Mouse (Mus musculus) ES-Bruce4 (cell line): ENCODE results near the gene Serpinf1. TPM values are rescaled to one million over a fixed set of nuclear protein-coding genes. Genes with fewer than 3 reads are reported as not detected.

ENCODE experiments used
- H3K27ac ChIP-seq: 2 replicates; pipeline ENCODE4 v1.5.1; 2012; ENCODE audit warnings: low read length, inconsistent platforms; ENCODE audit not compliant: insufficient read depth
- H3K27me3 ChIP-seq: 2 replicates; pipeline ENCODE4 v1.6.1; 2012; ENCODE audit warnings: mild to moderate bottlenecking, low read length, inconsistent platforms; ENCODE audit not compliant: control insufficient read depth, poor library complexity, insufficient read depth, severe bottlenecking
- H3K36me3 ChIP-seq: 2 replicates; pipeline ENCODE4 v1.6.1; 2012; ENCODE audit warnings: inconsistent platforms, mild to moderate bottlenecking, low read length, moderate library complexity; ENCODE audit not compliant: control insufficient read depth, poor library complexity, insufficient read depth, severe bottlenecking
- H3K4me1 ChIP-seq: one replicate; pipeline ENCODE4 v1.8.1; 2011; ENCODE audit warnings: low read length; ENCODE audit not compliant: control insufficient read depth, insufficient read depth
- H3K4me3 ChIP-seq: 2 replicates; pipeline ENCODE4 v1.5.1; 2011; ENCODE audit warnings: low read depth, mild to moderate bottlenecking, low read length
- H3K9ac ChIP-seq: 2 replicates; pipeline ENCODE4 v1.6.1; 2012; ENCODE audit warnings: low read depth, mild to moderate bottlenecking, inconsistent platforms; ENCODE audit not compliant: poor library complexity, severe bottlenecking
- H3K9me3 ChIP-seq: replicated peaks from 2 replicates; pipeline ENCODE4 v1.6.1; 2012; ENCODE audit warnings: mild to moderate bottlenecking, low read length, inconsistent platforms; ENCODE audit not compliant: control insufficient read depth, poor library complexity, insufficient read depth, severe bottlenecking
- CTCF ChIP-seq: IDR thresholded peaks from one replicate; pipeline ENCODE4 v1.8.1; 2011; ENCODE audit warnings: low read depth, low read length
- EP300 ChIP-seq: IDR thresholded peaks from 2 replicates; pipeline ENCODE4 v1.6.1; 2011; ENCODE audit warnings: low read depth, low read length; ENCODE audit not compliant: insufficient read depth
- POLR2A ChIP-seq: IDR thresholded peaks from one replicate; pipeline ENCODE4 v1.8.1; 2011; ENCODE audit warnings: low read length; ENCODE audit not compliant: insufficient read depth
- polyA plus RNA-seq: library from polyadenylated mRNA; stranded (reverse); fragments of >200 nt; gene quantifications from 2 replicates; pipeline ENCODE4 v1.2.4, GENCODE M21; 2011; ENCODE audit warnings: low read depth; ENCODE audit not compliant: missing spikeins, insufficient read depth, insufficient read length

Gene Serpinf1
- polyA plus RNA-seq, 1 experiment: 4.9 TPM

- Histone ChIP-seq H3K4me1 (no peaks in the 10 kb centered on the region), H3K9ac (no peak overlapping the region), H3K27ac (no peak overlapping the region), H3K4me3 (no peak overlapping the region), H3K36me3 (no peaks in the 10 kb centered on the region), H3K27me3 (no peaks in the 10 kb centered on the region), H3K9me3 (no peaks in the 10 kb centered on the region)
- TF ChIP-seq POLR2A: no peak
- no peak for TF ChIP-seq EP300
- TF ChIP-seq CTCF: no peak
Measured at GRCm38 (mm10) chr11:75452812-75453557, 30.5 kb upstream of the Serpinf1 start.

DNA sequence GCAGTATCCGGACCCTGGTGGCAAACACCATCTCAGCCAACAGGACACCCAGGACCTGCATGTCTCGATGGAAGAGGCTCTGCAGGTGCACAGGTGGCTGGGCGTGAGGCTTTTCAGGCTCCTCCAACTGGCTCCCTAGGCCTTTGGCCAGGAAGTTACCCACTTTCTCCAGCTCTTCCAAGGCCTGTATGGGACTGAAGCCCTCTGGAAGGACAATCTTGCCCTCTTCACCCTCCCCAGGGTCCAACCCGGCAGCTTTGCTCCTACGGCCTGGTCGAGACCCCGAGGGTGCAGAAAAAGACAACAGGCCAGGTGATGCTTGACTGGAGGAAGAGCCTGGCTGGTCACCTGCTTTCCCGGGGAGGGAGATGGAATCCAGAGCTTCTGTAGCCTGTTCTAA is 29.6 kb upstream of the Serpinf1 start:
- no peaks in the 10 kb centered on the region for H3K9me3 ChIP-seq
- H3K27ac ChIP-seq: no peak overlapping the region
- H3K36me3 ChIP-seq: no peaks in the 10 kb centered on the region
- no peaks in the 10 kb centered on the region for H3K4me1 ChIP-seq
- TF ChIP-seq EP300 (no peak), POLR2A (no peak)
- no peak overlapping the region for H3K4me3 ChIP-seq
- no peaks in the 10 kb centered on the region for H3K27me3 ChIP-seq
- no peak overlapping the region for H3K9ac ChIP-seq

- Histone ChIP-seq H3K9ac (no peak overlapping the region), H3K36me3 (no peaks in the 10 kb centered on the region), H3K4me1 (no peaks in the 10 kb centered on the region), H3K9me3 (no peaks in the 10 kb centered on the region), H3K27me3 (no peaks in the 10 kb centered on the region), H3K4me3 (no peak overlapping the region), H3K27ac (no peak overlapping the region)
- TF ChIP-seq POLR2A: no peak
- no peak for TF ChIP-seq EP300
- TF ChIP-seq CTCF: no peak
Measured at GRCm38 (mm10) chr11:75450936-75451335, 28.4 kb upstream of the Serpinf1 start.

DNA sequence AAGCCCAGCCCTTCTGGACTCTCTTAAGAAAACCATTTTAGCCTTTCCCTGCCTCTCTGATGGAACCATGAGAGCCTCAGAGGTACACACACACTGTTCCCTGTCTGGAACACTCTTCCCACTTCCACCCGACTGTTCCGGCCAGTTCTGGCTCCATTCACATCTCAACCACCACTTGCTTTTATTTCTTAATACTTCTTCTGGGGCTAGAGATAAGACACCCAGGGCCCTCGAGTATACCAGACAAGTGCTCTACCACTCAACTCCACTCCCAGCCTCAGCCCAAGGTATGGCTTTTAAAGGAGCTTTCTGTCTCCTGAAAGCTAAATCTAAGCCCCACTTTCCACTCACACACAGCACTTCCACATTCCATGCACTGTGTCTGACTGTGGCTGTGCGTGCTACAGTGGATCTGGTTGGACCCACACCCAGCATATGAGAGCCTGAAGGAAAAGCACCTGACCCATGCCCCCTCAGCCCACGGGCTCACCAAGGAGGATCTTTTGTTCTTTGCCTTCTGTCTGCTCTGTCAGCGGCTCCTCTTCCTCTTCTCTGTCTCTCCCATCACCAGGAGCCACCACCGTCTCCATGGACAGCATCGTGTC is 27.9 kb upstream of the Serpinf1 start:
- H3K36me3 ChIP-seq: no peaks in the 10 kb centered on the region
- no peak overlapping the region for H3K9ac ChIP-seq
- no peaks in the 10 kb centered on the region for H3K27me3 ChIP-seq
- no peak overlapping the region for H3K27ac ChIP-seq
- TF ChIP-seq EP300 (no peak), CTCF (no peak), POLR2A (no peak)
- H3K4me3 ChIP-seq: no peak overlapping the region
- H3K9me3 ChIP-seq: no peaks in the 10 kb centered on the region
- no peaks in the 10 kb centered on the region for H3K4me1 ChIP-seq

GRCm38 (mm10) chr11:75449695-75450094 is 27.2 kb upstream of the Serpinf1 start:
- no peak overlapping the region for H3K27ac ChIP-seq

DNA sequence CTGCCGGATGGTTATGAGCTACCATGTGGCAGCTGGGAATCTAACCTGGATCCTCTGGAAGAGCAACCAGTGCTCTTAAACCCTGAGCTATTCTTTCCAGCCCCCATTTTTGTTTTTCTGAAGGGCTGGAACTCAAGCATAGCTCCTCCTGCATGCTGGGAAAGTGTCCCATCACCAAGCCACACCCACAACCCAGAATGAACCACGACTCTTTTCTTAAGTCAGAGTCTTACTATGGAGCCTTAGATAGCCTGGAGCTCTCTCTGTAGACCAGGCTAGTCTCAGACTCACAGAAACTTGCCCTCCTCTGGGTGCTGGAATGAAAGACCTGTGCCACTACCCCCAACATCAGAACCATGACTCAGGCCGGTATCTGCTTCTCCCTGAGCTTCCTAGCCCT is 26.1 kb upstream of the Serpinf1 start:
- Histone ChIP-seq H3K4me1 (peaks cover 2% of the 10 kb centered on the region), H3K27ac (no peak overlapping the region), H3K27me3 (no peaks in the 10 kb centered on the region), H3K4me3 (no peak overlapping the region), H3K36me3 (no peaks in the 10 kb centered on the region), H3K9me3 (no peaks in the 10 kb centered on the region), H3K9ac (no peak overlapping the region)
- TF ChIP-seq CTCF (no peak), EP300 (no peak)

More at GRCm38 (mm10) chr11:75449695-75450094, 27.2 kb upstream of the Serpinf1 start:
- no peak overlapping the region for H3K9ac ChIP-seq
- TF ChIP-seq POLR2A (no peak), EP300 (no peak), CTCF (no peak)
- H3K4me1 ChIP-seq: no peaks in the 10 kb centered on the region
- no peak overlapping the region for H3K4me3 ChIP-seq
- H3K9me3 ChIP-seq: no peaks in the 10 kb centered on the region
- H3K27me3 ChIP-seq: no peaks in the 10 kb centered on the region
- no peaks in the 10 kb centered on the region for H3K36me3 ChIP-seq
